Mouse (Mus musculus) limb, embryonic 15.5 days (tissue): ENCODE measurements around the gene Pdcd5. TPM values are rescaled to one million over a fixed set of nuclear protein-coding genes. Genes with fewer than 3 reads are reported as not detected.

Experiments used
- ATAC-seq: fragments of 200-750 bp; cut with Nextera tagmentation; 2 replicates; pipeline ENCODE4 v1.8.0; 2017; ENCODE audit warnings: low read depth, moderate TSS enrichment; ENCODE audit not compliant: insufficient number of reproducible peaks, low FRiP score, low TSS enrichment
- H3K27ac ChIP-seq: fragments of 300-500 bp; sonication (generic); 2 replicates; pipeline ENCODE4 v1.5.1; 2015; ENCODE audit warnings: moderate library complexity, mild to moderate bottlenecking, inconsistent platforms
- H3K27me3 ChIP-seq: fragments of 300-500 bp; sonication (generic); 2 replicates; pipeline ENCODE4 v1.6.1; 2015; ENCODE audit warnings: inconsistent platforms
- H3K36me3 ChIP-seq: fragments of 300-500 bp; sonication (generic); 2 replicates; pipeline ENCODE4 v1.6.1; 2015; ENCODE audit warnings: inconsistent platforms
- H3K4me1 ChIP-seq: fragments of 300-500 bp; sonication (generic); 2 replicates; pipeline ENCODE4 v1.6.1; 2015; ENCODE audit warnings: inconsistent platforms
- H3K4me2 ChIP-seq: fragments of 300-500 bp; sonication (generic); 2 replicates; pipeline ENCODE4 v1.6.1; 2015; ENCODE audit warnings: mild to moderate bottlenecking, inconsistent platforms
- H3K4me3 ChIP-seq: fragments of 300-500 bp; sonication (generic); 2 replicates; pipeline ENCODE4 v1.5.1; 2015; ENCODE audit warnings: mild to moderate bottlenecking, inconsistent platforms
- H3K9ac ChIP-seq: fragments of 300-500 bp; sonication (generic); 2 replicates; pipeline ENCODE4 v1.6.1; 2015; ENCODE audit warnings: inconsistent platforms
- H3K9me3 ChIP-seq: fragments of 300-500 bp; sonication (generic); 2 replicates; pipeline ENCODE4 v1.6.1; 2016; ENCODE audit warnings: inconsistent platforms
- WGBS: fragments of 180-500 bp; shearing (Covaris S2); methylation state at CpG from one replicate; pipeline ENCODE4 v1.1.7; 2015; 5-methylcytosine and 5-hydroxymethylcytosine counted together
- polyA plus RNA-seq: library from polyadenylated mRNA; unstranded; fragments of >200 nt; fragmentation: Nextera tagmentation; extraction: Ambion mirVana; gene quantifications from 2 replicates; pipeline ENCODE4 v1.2.1, GENCODE M21; 2015

The Pdcd5 gene
- polyA plus RNA-seq, 1 experiment from 2014 or later: 241 TPM

- H3K4me1 ChIP-seq: peaks cover 24% of the 10 kb centered on the region
- no peak for ATAC-seq
- no peak overlapping the region for H3K27ac ChIP-seq
- 90% methylated on average over 5 of the region's 5 CpGs for WGBS
- peaks cover 48% of the 10 kb centered on the region for H3K36me3 ChIP-seq
- H3K4me3 ChIP-seq: no peak overlapping the region
- no peak overlapping the region for H3K9ac ChIP-seq
- no peaks in the 10 kb centered on the region for H3K27me3 ChIP-seq
- no peaks in the 10 kb centered on the region for H3K9me3 ChIP-seq
- no peak overlapping the region for H3K4me2 ChIP-seq
Observed at GRCm38 (mm10) chr7:35594311-35594710, 53.0 kb downstream of the Pdcd5 start.

Other genes with a start within 250 kb of the Pdcd5 start
- 0.08 TPM in 1 of 2 replicates, not detected in the other for gene Slc7a9, start 198.7 kb downstream of the Pdcd5 start, polyA plus RNA-seq
- gene Tdrd12, start 109.8 kb downstream of the Pdcd5 start, polyA plus RNA-seq: 0.19 and 0.36 TPM in 2 replicates
- 47.5 and 49.3 TPM in 2 replicates for gene Nudt19, start 91.2 kb downstream of the Pdcd5 start, polyA plus RNA-seq
- 0.52 and 0.63 TPM in 2 replicates for gene Rgs9bp, start 61.9 kb downstream of the Pdcd5 start, polyA plus RNA-seq
- 54.4 and 55.0 TPM in 2 replicates for gene Ankrd27, start 61.3 kb downstream of the Pdcd5 start, polyA plus RNA-seq
- 22.0 and 27.8 TPM in 2 replicates for gene Dpy19l3, start 106.9 kb upstream of the Pdcd5 start, polyA plus RNA-seq
- 17.5 and 18.5 TPM in 2 replicates for gene Zfp507, start 155.5 kb upstream of the Pdcd5 start, polyA plus RNA-seq